Mouse (Mus musculus): ENCODE results near the gene Slc22a23. TPM values are rescaled to one million over a fixed set of nuclear protein-coding genes. Genes with fewer than 3 reads are reported as not detected.
A peak's percentile ranks its signal among the peaks of the same experiment; 100 is the strongest.

Slc22a23 gene
- polyA plus RNA-seq, 1 experiment from 2014 or later: 18.1 TPM

DNA sequence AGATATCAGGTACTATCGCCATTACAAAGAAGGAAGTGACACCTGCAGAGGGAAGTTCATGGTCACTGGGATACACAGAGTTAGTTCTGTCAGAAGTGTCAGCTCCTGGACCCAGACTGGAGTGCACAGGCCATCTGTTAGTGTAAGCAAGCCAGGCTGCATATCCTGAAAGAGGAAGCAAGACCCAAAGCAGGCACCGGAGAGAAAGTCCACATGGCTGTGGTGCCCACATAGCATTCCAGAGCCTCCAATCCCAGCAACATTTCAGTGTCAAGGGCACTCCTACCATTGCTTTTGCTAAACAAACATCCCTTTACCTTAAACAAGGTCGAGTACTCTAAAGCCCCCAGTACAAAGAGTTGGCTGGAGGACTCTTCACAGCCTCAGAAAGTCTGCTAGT lies 89.7 kb downstream of the Slc22a23 start:
- Histone ChIP-seq H3K9ac (no peak overlapping the region), H3K4me2 (no peak overlapping the region), H3K27me3 (replicated peaks) (no peaks in the 10 kb centered on the region), H3K27ac (no peak overlapping the region), H3K9me3 (no peaks in the 10 kb centered on the region), H3K4me1 (peaks cover 6% of the 10 kb centered on the region; the same call in 1 of the 2 replicates), H3K36me3 (replicated peaks) (no peaks in the 10 kb centered on the region), H3K4me3 (no peak overlapping the region)
- no peak for ATAC-seq (replicated peaks)
- 73% methylated on average over 3 of the region's 3 CpGs for WGBS

- WGBS: 67% methylated on average over 5 of the region's 5 CpGs
- Histone ChIP-seq H3K9me3 (no peaks in the 10 kb centered on the region), H3K36me3 (replicated peaks) (no peaks in the 10 kb centered on the region), H3K4me2 (no peak overlapping the region), H3K4me3 (no peak overlapping the region), H3K27ac (no peak overlapping the region), H3K4me1 (peaks cover 10% of the 10 kb centered on the region), H3K9ac (no peak overlapping the region), H3K27me3 (replicated peaks) (no peaks in the 10 kb centered on the region)
- no peak for ATAC-seq (replicated peaks)
These were observed 90.3 kb downstream of the Slc22a23 start for GRCm38 (mm10) chr13:34254691-34255090.

DNA sequence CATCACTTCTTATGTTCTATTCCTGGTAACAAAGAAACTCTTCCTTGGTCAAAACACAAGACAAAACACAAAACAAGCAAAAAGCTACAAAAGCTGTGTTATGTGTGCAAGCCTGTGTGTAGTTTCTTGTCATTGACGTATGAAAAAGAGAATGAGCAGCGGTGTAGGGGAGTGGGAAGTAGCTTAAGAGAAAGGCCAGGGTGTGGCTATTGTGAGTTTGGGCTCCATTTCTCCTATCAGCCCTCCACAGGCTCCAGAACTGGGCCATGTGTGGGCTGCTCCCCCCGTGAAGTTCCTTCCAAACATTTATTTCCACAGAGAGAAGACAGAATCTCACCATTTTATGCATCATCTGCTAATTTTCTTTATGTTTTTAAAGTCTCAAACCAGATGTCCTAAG lies 91.2 kb downstream of the Slc22a23 start:
- H3K9me3 ChIP-seq: no peaks in the 10 kb centered on the region
- no peak overlapping the region for H3K27ac ChIP-seq
- peaks cover 19% of the 10 kb centered on the region for H3K4me1 ChIP-seq
- no peak for ATAC-seq (replicated peaks)
- H3K4me2 ChIP-seq: no peak overlapping the region
- no peaks in the 10 kb centered on the region for H3K27me3 ChIP-seq (replicated peaks)
- H3K9ac ChIP-seq: no peak overlapping the region
- 90% methylated on average over 3 of the region's 3 CpGs for WGBS
- no peaks in the 10 kb centered on the region for H3K36me3 ChIP-seq (replicated peaks)
- no peak overlapping the region for H3K4me3 ChIP-seq

GRCm38 (mm10) chr13:34248941-34249920 lies 95.8 kb downstream of the Slc22a23 start:
- H3K4me3 ChIP-seq: no peak overlapping the region
- peak; percentile 90 for ATAC-seq (replicated peaks)
- H3K9ac ChIP-seq: no peak overlapping the region

DNA sequence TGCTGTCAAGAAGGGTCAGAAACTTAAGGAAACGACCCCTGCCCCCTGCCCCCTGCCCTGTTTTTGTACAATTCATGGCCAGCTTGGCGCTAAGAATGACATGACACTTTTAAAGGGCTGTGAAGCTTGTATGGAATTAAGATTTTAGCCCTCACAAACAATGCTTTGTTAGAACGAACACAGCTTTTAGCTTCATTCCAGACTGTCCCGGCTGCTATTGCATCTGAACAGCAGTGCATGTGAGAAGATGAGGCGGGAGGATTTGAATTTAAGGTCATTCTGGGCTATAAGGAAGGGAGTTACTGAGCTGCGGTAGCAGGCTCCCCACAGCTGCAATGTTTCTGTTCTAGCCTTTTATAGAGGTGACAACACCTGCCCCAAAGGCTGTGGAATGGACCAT lies 96.9 kb downstream of the Slc22a23 start:
- Histone ChIP-seq H3K9me3 (no peaks in the 10 kb centered on the region), H3K4me2 (no peak overlapping the region), H3K27ac (peak overlapping the region; percentile 83), H3K27me3 (replicated peaks) (no peaks in the 10 kb centered on the region), H3K4me3 (no peak overlapping the region), H3K4me1 (peaks cover 33% of the 10 kb centered on the region), H3K36me3 (replicated peaks) (no peaks in the 10 kb centered on the region), H3K9ac (no peak overlapping the region)
- WGBS: 7% methylated on average over 6 of the region's 6 CpGs
- ATAC-seq (replicated peaks): no peak

More at GRCm38 (mm10) chr13:34248941-34249920, 95.8 kb downstream of the Slc22a23 start:
- Histone ChIP-seq H3K9me3 (no peaks in the 10 kb centered on the region), H3K27me3 (replicated peaks) (no peaks in the 10 kb centered on the region), H3K36me3 (replicated peaks) (no peaks in the 10 kb centered on the region), H3K27ac (peak overlapping the region; percentile 83), H3K4me2 (peak overlapping the region; percentile 15), H3K4me1 (peaks cover 33% of the 10 kb centered on the region)
- WGBS: 14% methylated on average over 15 of the region's 15 CpGs

- Histone ChIP-seq H3K36me3 (replicated peaks) (no peaks in the 10 kb centered on the region), H3K4me2 (no peak overlapping the region), H3K27ac (no peak overlapping the region), H3K4me3 (no peak overlapping the region), H3K9me3 (no peaks in the 10 kb centered on the region), H3K9ac (no peak overlapping the region), H3K27me3 (replicated peaks) (no peaks in the 10 kb centered on the region), H3K4me1 (peaks cover 37% of the 10 kb centered on the region)
- WGBS: 71% methylated on average over 3 of the region's 3 CpGs
- ATAC-seq (replicated peaks): no peak
These were observed 98.2 kb downstream of the Slc22a23 start for GRCm38 (mm10) chr13:34246821-34247220.

DNA sequence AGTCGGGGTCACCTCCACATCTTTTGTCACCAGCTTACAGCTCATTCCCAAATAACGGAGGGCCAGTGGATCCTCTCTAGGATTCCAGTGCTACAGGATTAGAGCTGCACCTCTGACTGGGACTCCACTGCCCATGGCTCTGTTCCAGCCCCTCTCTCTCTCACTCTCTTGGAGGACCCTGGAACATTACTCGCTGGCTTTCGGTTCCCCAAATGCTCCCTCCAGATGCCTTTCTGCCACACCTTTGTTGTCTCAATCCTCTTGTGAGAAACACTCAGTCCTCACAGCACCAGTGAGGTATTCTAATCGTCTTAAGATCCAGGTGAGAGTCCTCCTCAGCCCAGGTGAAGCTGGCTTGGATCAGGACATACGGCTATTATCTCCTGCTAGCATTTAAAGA lies 99.8 kb downstream of the Slc22a23 start:
- no peak overlapping the region for H3K4me2 ChIP-seq
- H3K9ac ChIP-seq: no peak overlapping the region
- H3K36me3 ChIP-seq (replicated peaks): no peaks in the 10 kb centered on the region
- H3K4me3 ChIP-seq: no peak overlapping the region
- no peaks in the 10 kb centered on the region for H3K9me3 ChIP-seq
- no peak overlapping the region; the same call in 1 of the 2 replicates for H3K27ac ChIP-seq
- H3K27me3 ChIP-seq (replicated peaks): no peaks in the 10 kb centered on the region
- peaks cover 38% of the 10 kb centered on the region for H3K4me1 ChIP-seq
- ATAC-seq (replicated peaks): no peak
- 62% methylated on average over 6 of the region's 6 CpGs for WGBS

DNA sequence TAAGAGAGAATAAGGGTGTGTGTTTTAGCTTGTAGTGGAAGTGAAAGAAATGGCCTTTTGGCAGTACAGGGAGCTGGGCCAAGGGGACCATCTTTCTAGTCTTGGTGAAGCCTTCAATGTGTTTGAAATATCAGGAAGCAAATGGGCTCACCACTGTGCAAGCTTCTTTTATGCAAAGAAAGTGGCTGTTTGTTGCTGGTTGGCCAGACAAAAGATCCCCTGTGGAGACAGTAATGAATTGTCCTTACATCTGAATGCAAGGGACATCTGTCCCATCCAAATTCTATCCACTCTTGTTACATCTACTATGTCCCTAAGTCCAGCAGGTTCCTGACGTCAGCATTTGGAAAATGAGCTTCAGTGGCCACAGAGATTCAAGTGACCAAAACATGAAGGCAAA lies 100.8 kb downstream of the Slc22a23 start:
- Histone ChIP-seq H3K27me3 (replicated peaks) (no peaks in the 10 kb centered on the region), H3K9ac (no peak overlapping the region), H3K9me3 (no peaks in the 10 kb centered on the region), H3K4me2 (no peak overlapping the region), H3K4me1 (peaks cover 38% of the 10 kb centered on the region), H3K27ac (no peak overlapping the region), H3K4me3 (no peak overlapping the region), H3K36me3 (replicated peaks) (no peaks in the 10 kb centered on the region)
- no peak for ATAC-seq (replicated peaks)
- WGBS: 10% methylated on average over 1 of the region's 1 CpGs

- peaks cover 35% of the 10 kb centered on the region for H3K4me1 ChIP-seq
- no peak overlapping the region for H3K27ac ChIP-seq
- no peak overlapping the region for H3K9ac ChIP-seq
- no peaks in the 10 kb centered on the region for H3K27me3 ChIP-seq (replicated peaks)
- WGBS: 38% methylated on average over 3 of the region's 3 CpGs
- H3K4me2 ChIP-seq: no peak overlapping the region
- H3K9me3 ChIP-seq: no peaks in the 10 kb centered on the region
- H3K36me3 ChIP-seq (replicated peaks): no peaks in the 10 kb centered on the region
- no peak for ATAC-seq (replicated peaks)
- H3K4me3 ChIP-seq: no peak overlapping the region
These were observed 102.8 kb downstream of the Slc22a23 start for GRCm38 (mm10) chr13:34242211-34242610.

DNA sequence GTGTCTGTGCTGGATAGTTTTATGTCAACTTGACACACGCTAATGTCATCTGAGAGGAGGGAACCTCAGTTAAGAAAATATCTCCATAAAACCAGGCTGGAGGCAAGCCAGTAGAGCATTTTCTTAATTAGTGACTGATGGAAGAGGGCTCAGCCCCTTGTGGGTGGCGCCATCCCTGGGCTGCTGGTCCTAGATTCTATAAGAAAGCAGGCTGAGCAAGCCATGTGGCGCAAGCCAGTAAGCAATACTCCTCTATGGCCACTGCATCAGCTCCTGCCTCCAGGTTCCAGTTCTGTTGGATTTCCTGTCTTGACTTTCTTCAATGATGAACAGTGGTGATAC lies 104.9 kb downstream of the Slc22a23 start:
- Histone ChIP-seq H3K4me3 (no peak overlapping the region), H3K27me3 (replicated peaks) (no peaks in the 10 kb centered on the region), H3K4me2 (no peak overlapping the region), H3K27ac (no peak overlapping the region), H3K36me3 (replicated peaks) (no peaks in the 10 kb centered on the region), H3K4me1 (peaks cover 31% of the 10 kb centered on the region), H3K9ac (no peak overlapping the region), H3K9me3 (no peaks in the 10 kb centered on the region)
- 43% methylated on average over 3 of the region's 3 CpGs for WGBS
- no peak for ATAC-seq (replicated peaks)

GRCm38 (mm10) chr13:34239371-34240086 lies 105.5 kb downstream of the Slc22a23 start:
- no peaks in the 10 kb centered on the region for H3K9me3 ChIP-seq
- H3K27me3 ChIP-seq (replicated peaks): no peaks in the 10 kb centered on the region
- 10% methylated on average over 11 of the region's 11 CpGs for WGBS
- peaks cover 28% of the 10 kb centered on the region for H3K4me1 ChIP-seq
- no peak; the same call in 1 of the 2 replicates for ATAC-seq (replicated peaks)
- no peak overlapping the region for H3K4me3 ChIP-seq
- no peak overlapping the region for H3K9ac ChIP-seq
- no peaks in the 10 kb centered on the region for H3K36me3 ChIP-seq (replicated peaks)
- H3K27ac ChIP-seq: peak overlapping the region; percentile 55; the same call in 1 of the 2 replicates
- H3K4me2 ChIP-seq: 0 out of 2 replicates have a peak overlapping the region, but pooled peaks have one; percentile 3

- 6% methylated on average over 14 of the region's 14 CpGs for WGBS
- Histone ChIP-seq H3K9ac (no peak overlapping the region), H3K27ac (peak overlapping the region; percentile 55; the same call in 1 of the 2 replicates), H3K4me2 (no peak overlapping the region), H3K27me3 (replicated peaks) (no peaks in the 10 kb centered on the region), H3K36me3 (replicated peaks) (no peaks in the 10 kb centered on the region), H3K4me3 (no peak overlapping the region), H3K4me1 (peaks cover 28% of the 10 kb centered on the region), H3K9me3 (no peaks in the 10 kb centered on the region)
- ATAC-seq (replicated peaks): peak; percentile 62
These were observed 106.2 kb downstream of the Slc22a23 start for GRCm38 (mm10) chr13:34238646-34239290.

All from midbrain, embryonic 15.5 days (tissue).